In the genomic region with DNA sequence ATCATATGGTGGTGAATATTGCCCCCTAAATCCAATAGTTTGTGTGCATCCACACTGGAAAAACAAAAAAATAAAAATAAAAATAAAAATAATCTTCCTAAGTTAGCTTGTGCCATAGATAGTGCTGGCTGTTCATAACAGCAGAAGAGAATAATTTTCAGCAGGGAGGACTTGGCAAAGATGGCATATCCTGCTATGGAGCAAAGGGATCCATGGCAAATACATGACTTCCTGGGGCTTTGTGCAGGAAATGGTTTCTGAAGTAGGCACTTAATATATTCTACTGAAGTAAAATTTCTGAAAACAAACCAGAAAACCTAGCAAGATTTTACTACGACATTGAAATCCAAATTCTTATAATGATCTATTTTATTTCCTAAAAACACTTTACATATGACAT, we compare ENCODE assay signal across 9 mouse cellular contexts.
"Had no signal": no experiment of that assay in that cellular context is flagged by ENCODE, and none has a peak within 500 bp of the region (broad histone marks: within the 10 kb centered on the region; RNA-seq: fewer than 3 reads in every experiment).

No protein-coding gene starts in this region.

- DNase-seq: kidney, postnatal 14 days; kidney, postnatal 4 days; left cerebral cortex, postnatal 4 days; liver, postnatal 0 days; lung, embryonic 14.5 days; lung, postnatal 36 days; midbrain, embryonic 14.5 days; thymus, adult 2 months; thymus, postnatal 25 days had no signal
